27 mouse cellular contexts compared by ENCODE assay signal in genomic region chr14:36914473-36915005, GRCm38 (mm10).
"Had no signal": no experiment of that assay in that cellular context is flagged by ENCODE, and none has a peak within 500 bp of the region (broad histone marks: within the 10 kb centered on the region; RNA-seq: fewer than 3 reads in every experiment).

No protein-coding gene starts in this region.

- H3K9me3 ChIP-seq: heart, embryonic 13.5 days; heart, embryonic 15.5 days; hindbrain, embryonic 13.5 days; hindbrain, embryonic 15.5 days; kidney, embryonic 15.5 days; limb, embryonic 13.5 days; limb, embryonic 15.5 days; liver, embryonic 13.5 days had no signal

- H3K4me2 ChIP-seq: heart, embryonic 11.5 days; heart, embryonic 13.5 days; heart, embryonic 15.5 days; hindbrain, embryonic 13.5 days; hindbrain, embryonic 15.5 days; kidney, embryonic 15.5 days; limb, embryonic 13.5 days; limb, embryonic 15.5 days; liver, embryonic 11.5 days; liver, embryonic 13.5 days had no signal

- H3K36me3 ChIP-seq: heart, embryonic 15.5 days; kidney, embryonic 15.5 days; limb, embryonic 15.5 days; liver, embryonic 13.5 days had no signal

- ATAC-seq: hindbrain, postnatal 0 days; intestine, embryonic 16.5 days had no signal

- H3K4me3 ChIP-seq: heart, adult 2 months; heart, embryonic 13.5 days; heart, embryonic 15.5 days; hindbrain, embryonic 13.5 days; hindbrain, embryonic 15.5 days; kidney, embryonic 15.5 days; layer of hippocampus, adult 2 months; limb, embryonic 13.5 days; limb, embryonic 15.5 days; liver, embryonic 13.5 days had no signal

- H3K9ac ChIP-seq: heart, embryonic 13.5 days; heart, embryonic 15.5 days; hindbrain, embryonic 13.5 days; hindbrain, embryonic 15.5 days; kidney, embryonic 15.5 days; limb, embryonic 13.5 days; limb, embryonic 15.5 days; liver, embryonic 13.5 days had no signal

- H3K4me1 ChIP-seq: hindbrain, embryonic 13.5 days; hindbrain, embryonic 15.5 days; liver, embryonic 13.5 days had no signal

- H3K27ac ChIP-seq: heart, adult 2 months; heart, embryonic 13.5 days; heart, embryonic 15.5 days; hindbrain, embryonic 13.5 days; hindbrain, embryonic 15.5 days; hindbrain, postnatal 0 days; kidney, embryonic 15.5 days; kidney, postnatal 0 days; layer of hippocampus, adult 2 months; limb, embryonic 13.5 days; limb, embryonic 15.5 days; liver, embryonic 13.5 days had no signal

- DNase-seq: gastrocnemius, postnatal 14 days; gastrocnemius, postnatal 36 days; heart, adult 11 months; heart, adult 2 months; heart, postnatal 14 days; heart, postnatal 36 days; kidney, adult 11 months; kidney, adult 2 months; kidney, adult 9 months; kidney, postnatal 14 days; kidney, postnatal 4 days; layer of hippocampus, postnatal 36 days; left cerebral cortex, postnatal 4 days; liver, embryonic 13.5 days had no signal

- H3K27me3 ChIP-seq: heart, embryonic 13.5 days; heart, embryonic 15.5 days; hindbrain, embryonic 13.5 days; hindbrain, embryonic 15.5 days; kidney, embryonic 15.5 days; limb, embryonic 13.5 days; limb, embryonic 15.5 days; liver, embryonic 13.5 days had no signal
